Mouse (Mus musculus) embryonic facial prominence, embryonic 14.5 days (tissue): ENCODE data around the gene Dhrs4. TPM values are rescaled to one million over a fixed set of nuclear protein-coding genes. Genes with fewer than 3 reads are reported as not detected.

Experiments
- ATAC-seq: fragments of 200-750 bp; cut with Nextera tagmentation; 2 replicates; pipeline ENCODE4 v1.8.0; 2017; ENCODE audit warnings: low read depth, moderate number of reproducible peaks, moderate TSS enrichment
- DNase-seq: peaks from one replicate; pipeline ENCODE4 v3.0.0-alpha.2; 2015; ENCODE audit warnings: low spot score
- H3K27ac ChIP-seq: fragments of 300-500 bp; sonication (generic); replicated peaks from 2 replicates; pipeline ENCODE4 v1.5.1; 2014; ENCODE audit warnings: low read depth, mild to moderate bottlenecking, low read length, moderate library complexity
- H3K27me3 ChIP-seq: fragments of 300-500 bp; sonication (generic); replicated peaks from 2 replicates; pipeline ENCODE4 v1.6.1; 2014; ENCODE audit warnings: low read length; ENCODE audit not compliant: control insufficient read depth, insufficient read depth
- H3K36me3 ChIP-seq: fragments of 300-500 bp; sonication (generic); 2 replicates; pipeline ENCODE4 v1.6.1; 2014; ENCODE audit warnings: low read length, mixed read lengths; ENCODE audit not compliant: control insufficient read depth, insufficient read depth
- H3K4me1 ChIP-seq: fragments of 300-500 bp; sonication (generic); 2 replicates; pipeline ENCODE4 v1.6.1; 2014; ENCODE audit warnings: antibody characterized with exemption, low read length; ENCODE audit not compliant: control insufficient read depth, insufficient read depth
- H3K4me2 ChIP-seq: fragments of 300-500 bp; sonication (generic); 2 replicates; pipeline ENCODE4 v1.6.1; 2014; ENCODE audit warnings: low read depth, mild to moderate bottlenecking, low read length, moderate library complexity, mixed read lengths
- H3K4me3 ChIP-seq: fragments of 300-500 bp; sonication (generic); 2 replicates; pipeline ENCODE4 v1.5.1; 2014; ENCODE audit warnings: low read depth, mild to moderate bottlenecking, low read length
- H3K9ac ChIP-seq: fragments of 300-500 bp; sonication (generic); 2 replicates; pipeline ENCODE4 v1.6.1; 2014; ENCODE audit warnings: low read depth, mild to moderate bottlenecking, low read length, moderate library complexity, mixed read lengths
- H3K9me3 ChIP-seq: fragments of 300-500 bp; sonication (generic); 2 replicates; pipeline ENCODE4 v1.6.1; 2016; ENCODE audit warnings: low read length; ENCODE audit not compliant: control insufficient read depth
- WGBS: fragments of 180-500 bp; shearing (Covaris S2); extraction: QIAGEN DNeasy Blood & Tissue Kit; methylation state at CpG from one replicate; pipeline ENCODE4 v1.1.7; 2014; 5-methylcytosine and 5-hydroxymethylcytosine counted together
- polyA plus RNA-seq: library from polyadenylated mRNA; unstranded; fragments of >200 nt; fragmentation: Nextera tagmentation; extraction: Ambion mirVana; gene quantifications from 2 replicates; pipeline ENCODE4 v1.2.1, GENCODE M21; 2014

The Dhrs4 gene
- polyA plus RNA-seq, 1 experiment from 2014 or later: 47.4 TPM

GRCm38 (mm10) chr14:55458761-55459160, 19.8 kb upstream of the Dhrs4 start:
- WGBS: 82% methylated on average over 3 of the region's 3 CpGs
- no peak for ATAC-seq
- no peak for DNase-seq
- Histone ChIP-seq H3K4me2 (no peak overlapping the region), H3K27me3 (no peaks in the 10 kb centered on the region), H3K9me3 (peaks cover 9% of the 10 kb centered on the region; the same call in 1 of the 2 replicates), H3K4me3 (no peak overlapping the region), H3K27ac (no peak overlapping the region), H3K9ac (no peak overlapping the region), H3K4me1 (no peaks in the 10 kb centered on the region), H3K36me3 (no peaks in the 10 kb centered on the region)

- H3K9ac ChIP-seq: no peak overlapping the region
- H3K4me1 ChIP-seq: no peaks in the 10 kb centered on the region
- no peaks in the 10 kb centered on the region for H3K27me3 ChIP-seq
- DNase-seq (peak; percentile 52), ATAC-seq (0 out of 2 replicates have a peak, but pooled peaks have one; percentile 50)
- no peaks in the 10 kb centered on the region for H3K36me3 ChIP-seq
- no peak overlapping the region for H3K4me3 ChIP-seq
- 62% methylated on average over 4 of the region's 4 CpGs for WGBS
- 0 out of 2 replicates have a peak, but pooled peaks cover 9% of the 10 kb centered on the region for H3K9me3 ChIP-seq
- no peak overlapping the region for H3K4me2 ChIP-seq
- H3K27ac ChIP-seq: no peak overlapping the region
These were observed 18.8 kb upstream of the Dhrs4 start for GRCm38 (mm10) chr14:55459796-55460195.

- H3K9me3 ChIP-seq: 0 out of 2 replicates have a peak, but pooled peaks cover 9% of the 10 kb centered on the region
- H3K4me3 ChIP-seq: no peak overlapping the region
- H3K4me2 ChIP-seq: no peak overlapping the region
- H3K4me1 ChIP-seq: no peaks in the 10 kb centered on the region
- no peaks in the 10 kb centered on the region for H3K27me3 ChIP-seq
- H3K36me3 ChIP-seq: no peaks in the 10 kb centered on the region
- no peak overlapping the region for H3K27ac ChIP-seq
- 72% methylated on average over 10 of the region's 10 CpGs for WGBS
- no peak overlapping the region for H3K9ac ChIP-seq
- DNase-seq (no peak), ATAC-seq (0 out of 2 replicates have a peak, but pooled peaks have one; percentile 33)
These were observed 18.3 kb upstream of the Dhrs4 start for GRCm38 (mm10) chr14:55460297-55460696.

GRCm38 (mm10) chr14:55461757-55462156, 16.8 kb upstream of the Dhrs4 start:
- no peaks in the 10 kb centered on the region for H3K4me1 ChIP-seq
- H3K36me3 ChIP-seq: no peaks in the 10 kb centered on the region
- H3K27me3 ChIP-seq: no peaks in the 10 kb centered on the region
- no peak overlapping the region for H3K4me3 ChIP-seq
- H3K4me2 ChIP-seq: no peak overlapping the region
- no peaks in the 10 kb centered on the region for H3K9me3 ChIP-seq
- DNase-seq (no peak), ATAC-seq (no peak)
- no peak overlapping the region for H3K27ac ChIP-seq
- no peak overlapping the region for H3K9ac ChIP-seq
- 53% methylated on average over 4 of the region's 4 CpGs for WGBS

GRCm38 (mm10) chr14:55466481-55466880, 12.1 kb upstream of the Dhrs4 start:
- no peak for ATAC-seq
- no peaks in the 10 kb centered on the region for H3K9me3 ChIP-seq
- no peak overlapping the region for H3K27ac ChIP-seq
- no peak for DNase-seq
- no peaks in the 10 kb centered on the region for H3K36me3 ChIP-seq
- no peak overlapping the region for H3K9ac ChIP-seq
- no peaks in the 10 kb centered on the region for H3K27me3 ChIP-seq
- H3K4me1 ChIP-seq: peaks cover 5% of the 10 kb centered on the region; the same call in 1 of the 2 replicates
- no peak overlapping the region for H3K4me3 ChIP-seq
- H3K4me2 ChIP-seq: no peak overlapping the region
- WGBS: 65% methylated on average over 4 of the region's 4 CpGs

- no peak overlapping the region for H3K27ac ChIP-seq
- DNase-seq: no peak
- 73% methylated on average over 7 of the region's 7 CpGs for WGBS
- H3K27me3 ChIP-seq: no peaks in the 10 kb centered on the region
- peaks cover 5% of the 10 kb centered on the region; the same call in 1 of the 2 replicates for H3K4me1 ChIP-seq
- no peaks in the 10 kb centered on the region for H3K9me3 ChIP-seq
- H3K36me3 ChIP-seq: no peaks in the 10 kb centered on the region
- no peak for ATAC-seq
- no peak overlapping the region for H3K4me2 ChIP-seq
- no peak overlapping the region for H3K4me3 ChIP-seq
- H3K9ac ChIP-seq: no peak overlapping the region
These were observed 11.4 kb upstream of the Dhrs4 start for GRCm38 (mm10) chr14:55467108-55467507.

GRCm38 (mm10) chr14:55468301-55468741, 10.2 kb upstream of the Dhrs4 start:
- H3K4me2 ChIP-seq: no peak overlapping the region
- no peak overlapping the region for H3K4me3 ChIP-seq
- WGBS: 82% methylated on average over 2 of the region's 2 CpGs
- no peak for ATAC-seq
- no peak overlapping the region for H3K27ac ChIP-seq
- no peaks in the 10 kb centered on the region for H3K9me3 ChIP-seq
- DNase-seq: no peak
- no peaks in the 10 kb centered on the region for H3K36me3 ChIP-seq
- no peaks in the 10 kb centered on the region for H3K27me3 ChIP-seq
- peaks cover 5% of the 10 kb centered on the region; the same call in 1 of the 2 replicates for H3K4me1 ChIP-seq
- no peak overlapping the region for H3K9ac ChIP-seq

- H3K9me3 ChIP-seq: no peaks in the 10 kb centered on the region
- 92% methylated on average over 2 of the region's 2 CpGs for WGBS
- no peak overlapping the region for H3K27ac ChIP-seq
- ATAC-seq (no peak), DNase-seq (no peak)
- H3K4me3 ChIP-seq: no peak overlapping the region
- no peak overlapping the region for H3K9ac ChIP-seq
- H3K27me3 ChIP-seq: no peaks in the 10 kb centered on the region
- H3K36me3 ChIP-seq: no peaks in the 10 kb centered on the region
- no peak overlapping the region for H3K4me2 ChIP-seq
- peaks cover 5% of the 10 kb centered on the region; the same call in 1 of the 2 replicates for H3K4me1 ChIP-seq
These were observed 9.5 kb upstream of the Dhrs4 start for GRCm38 (mm10) chr14:55469041-55469440.

GRCm38 (mm10) chr14:55469821-55470220, 8.7 kb upstream of the Dhrs4 start:
- Histone ChIP-seq H3K36me3 (no peaks in the 10 kb centered on the region), H3K4me3 (no peak overlapping the region), H3K9me3 (no peaks in the 10 kb centered on the region), H3K4me1 (peaks cover 5% of the 10 kb centered on the region; the same call in 1 of the 2 replicates), H3K9ac (no peak overlapping the region), H3K27me3 (no peaks in the 10 kb centered on the region), H3K4me2 (no peak overlapping the region), H3K27ac (no peak overlapping the region)
- DNase-seq: no peak
- 79% methylated on average over 6 of the region's 6 CpGs for WGBS
- no peak for ATAC-seq
